Mouse (Mus musculus) urinary bladder, postnatal 36 days (tissue): Measurements from ENCODE around the gene Mixl1.
A peak's percentile ranks its signal among the peaks of the same experiment; 100 is the strongest.

Experiments
- DNase-seq, 2 experiments: peaks; one replicate each; pipeline ENCODE4 v3.0.0; 2022; ENCODE audit warnings: low spot score in 2 of 2, mixed read lengths in 1 of 2

Mixl1 gene

GRCm38 (mm10) chr1:180696626-180697352, at the start of gene Mixl1:
TSS of gene Mixl1 (minus strand) at chr1:180697034.
- DNase-seq: no peak

GRCm38 (mm10) chr1:180729231-180729630, 32.4 kb upstream of the Mixl1 start:
- no peak for DNase-seq

GRCm38 (mm10) chr1:180726183-180726582, 29.3 kb upstream of the Mixl1 start:
- DNase-seq: peak in 1 of 2 experiments; percentile 48

GRCm38 (mm10) chr1:180725704-180726179, 28.9 kb upstream of the Mixl1 start, which contains the start of gene Acbd3:
TSS of gene Acbd3 (plus strand) at chr1:180726043.
- peak; percentile 84 to 91 for DNase-seq

GRCm38 (mm10) chr1:180723701-180724238, 26.9 kb upstream of the Mixl1 start:
- no peak for DNase-seq

GRCm38 (mm10) chr1:180722608-180723007, 25.8 kb upstream of the Mixl1 start:
- DNase-seq: no peak

GRCm38 (mm10) chr1:180719951-180720689, 23.3 kb upstream of the Mixl1 start:
- DNase-seq: peak; percentile 73 to 77

GRCm38 (mm10) chr1:180719483-180719882, 22.6 kb upstream of the Mixl1 start:
- no peak for DNase-seq

- DNase-seq: no peak
Measured at GRCm38 (mm10) chr1:180718756-180719155, 21.9 kb upstream of the Mixl1 start.

- DNase-seq: no peak
Measured at GRCm38 (mm10) chr1:180708935-180709776, 12.3 kb upstream of the Mixl1 start.

GRCm38 (mm10) chr1:180707813-180708212, 11.0 kb upstream of the Mixl1 start:
- DNase-seq: no peak

- no peak for DNase-seq
Measured at GRCm38 (mm10) chr1:180707368-180707767, 10.5 kb upstream of the Mixl1 start.

GRCm38 (mm10) chr1:180703400-180703799, 6.6 kb upstream of the Mixl1 start:
- DNase-seq: no peak

GRCm38 (mm10) chr1:180698063-180698462, 1.2 kb upstream of the Mixl1 start:
- no peak for DNase-seq

- no peak for DNase-seq
Measured at GRCm38 (mm10) chr1:180691284-180691683, 5.5 kb downstream of the Mixl1 start.
